Mouse (Mus musculus) kidney, adult 2 months (tissue): ENCODE measurements at regions not wholly inside any gene's neighbourhood (a gene's known extent, or its start where the extent isn't known, plus 50 kb on each side); places are given as distances from the start of the nearest gene placed in this dataset.

Source experiments
- CTCF ChIP-seq: fragments of 200-500 bp; conservative IDR thresholded peaks from 2 replicates; pipeline ENCODE4 v1.5.1; 2011; ENCODE audit warnings: low read depth, mild to moderate bottlenecking, control low read depth, low read length, moderate library complexity, mixed read lengths; ENCODE audit not compliant: insufficient read depth, insufficient read length
- POLR2A ChIP-seq: fragments of 200-500 bp; IDR thresholded peaks from one replicate; pipeline ENCODE4 v1.6.1; 2011; ENCODE audit warnings: low read depth, low read length, control low read depth

- TF ChIP-seq POLR2A (no peak), CTCF (no peak)
Measured at GRCm38 (mm10) chr11:52602796-52603195, 161.6 kb upstream of the Fstl4 start.
